Mouse (Mus musculus): ENCODE data around the gene Nbea.

- no peak for TF ChIP-seq CTCF (IDR thresholded peaks at IDR 0.05; ENCODE audit: control insufficient read depth, insufficient read depth, insufficient read length)
- peak; percentile 50 for TF ChIP-seq USF1 (IDR thresholded peaks at IDR 0.05; ENCODE audit: low read depth)
- no peak for TF ChIP-seq MYOD1 (IDR thresholded peaks at IDR 0.05; ENCODE audit: control insufficient read depth, insufficient read length, low read depth)
- TF ChIP-seq MAX (IDR thresholded peaks at IDR 0.05) = no peak
These were observed 296.2 kb downstream of the Nbea start for GRCm38 (mm10) chr3:55887193-55887828.
